ENCODE assay signal across 7 mouse cellular contexts in the genomic region with DNA sequence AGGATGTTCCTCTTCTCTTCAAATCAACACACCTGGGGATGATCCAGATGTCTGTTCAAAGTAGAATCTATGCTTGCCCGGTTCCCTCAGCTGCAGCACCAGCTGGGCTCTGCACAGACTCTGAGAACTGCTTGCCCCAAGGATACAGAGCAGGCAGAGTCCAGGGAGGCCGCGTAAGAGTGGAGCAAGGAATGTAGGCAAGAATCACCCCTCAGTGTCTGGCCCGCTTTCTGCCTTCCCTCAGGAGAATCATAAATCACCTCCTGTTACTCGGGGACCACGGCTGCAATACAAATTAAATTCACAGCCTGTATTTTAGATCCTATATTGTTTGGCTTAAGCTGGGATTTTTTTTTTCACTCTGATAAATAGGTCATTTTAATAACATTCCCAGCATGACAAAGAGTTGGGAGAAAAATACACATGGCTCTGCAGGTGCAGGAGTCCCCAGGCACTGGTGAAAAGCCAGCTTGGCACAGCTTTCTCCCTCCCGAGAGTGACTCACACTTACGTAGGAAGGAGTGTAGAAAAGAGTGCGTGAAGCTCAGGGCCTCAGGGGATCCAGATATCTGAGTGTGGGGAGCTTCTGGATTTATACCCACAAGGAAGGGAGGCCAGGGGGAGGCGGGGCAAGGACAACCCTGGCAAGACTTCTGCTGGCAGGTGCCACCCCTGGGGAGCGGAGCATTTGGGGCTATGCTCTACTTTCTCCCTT.
DNase-seq lines count a peak whose midpoint lies in the region; ATAC-seq and TF ChIP-seq lines count a peak whose summit lies in the region.

No protein-coding gene starts in this region.

- H3K4me3 ChIP-seq in neural tube, embryonic 12.5 days = no peak overlapping the region
- H3K4me3 ChIP-seq in stomach, postnatal 0 days (ENCODE audit: low read depth, low read length) = no peak overlapping the region
- no peak overlapping the region for H3K4me3 ChIP-seq in intestine, embryonic 15.5 days (replicated peaks)

- H3K9me3 ChIP-seq in neural tube, embryonic 12.5 days = no peaks in the 10 kb centered on the region
- no peaks in the 10 kb centered on the region for H3K9me3 ChIP-seq in stomach, postnatal 0 days (ENCODE audit: control insufficient read depth, low read length)
- no peaks in the 10 kb centered on the region for H3K9me3 ChIP-seq in intestine, embryonic 15.5 days

- no peak overlapping the region for H3K27ac ChIP-seq in neural tube, embryonic 12.5 days
- no peak overlapping the region for H3K27ac ChIP-seq in stomach, postnatal 0 days (replicated peaks)
- H3K27ac ChIP-seq in intestine, embryonic 15.5 days = no peak overlapping the region

- H3K9ac ChIP-seq in neural tube, embryonic 12.5 days = no peak overlapping the region
- no peak overlapping the region for H3K9ac ChIP-seq in stomach, postnatal 0 days (ENCODE audit: low read length)
- H3K9ac ChIP-seq in intestine, embryonic 15.5 days = no peak overlapping the region

- no peak for TF ChIP-seq EP300 in stomach, postnatal 0 days (optimal IDR thresholded peaks at IDR 0.05)

- TF ChIP-seq CTCF in stomach, postnatal 0 days (IDR thresholded peaks at IDR 0.05; ENCODE audit: low read depth) = no peak

- H3K36me3 ChIP-seq in neural tube, embryonic 12.5 days = no peaks in the 10 kb centered on the region
- H3K36me3 ChIP-seq in stomach, postnatal 0 days (ENCODE audit: control insufficient read depth, insufficient read depth, low read length) = no peaks in the 10 kb centered on the region
- no peaks in the 10 kb centered on the region for H3K36me3 ChIP-seq in intestine, embryonic 15.5 days

- no peak overlapping the region; the same call in 1 of the 2 replicates for H3K4me2 ChIP-seq in neural tube, embryonic 12.5 days (replicated peaks)
- H3K4me2 ChIP-seq in stomach, postnatal 0 days (replicated peaks; ENCODE audit: low read depth) = no peak overlapping the region
- no peak overlapping the region for H3K4me2 ChIP-seq in intestine, embryonic 15.5 days (replicated peaks)

- no peaks in the 10 kb centered on the region for H3K27me3 ChIP-seq in neural tube, embryonic 12.5 days (replicated peaks)
- no peaks in the 10 kb centered on the region for H3K27me3 ChIP-seq in stomach, postnatal 0 days (ENCODE audit: control insufficient read depth, insufficient read depth, low read length)
- H3K27me3 ChIP-seq in intestine, embryonic 15.5 days (replicated peaks) = no peaks in the 10 kb centered on the region

- 34% methylated on average over 11 of the region's 11 CpGs for WGBS in neural tube, embryonic 12.5 days
- 30% methylated on average over 11 of the region's 11 CpGs for WGBS in stomach, postnatal 0 days
- WGBS in intestine, embryonic 15.5 days = 34% methylated on average over 11 of the region's 11 CpGs

- no peak for DNase-seq in neural tube, embryonic 10.5 days (ENCODE audit: extremely low spot score, low spot score)
- DNase-seq in cerebellum, postnatal 14 days = peak; percentile 68 to 73
- peak; percentile 21 to 46 for DNase-seq in gastrocnemius, postnatal 4 days (ENCODE audit: low spot score in 2 of 2)
- peak; percentile 66 to 91 for DNase-seq in left cerebral cortex, postnatal 25 days (ENCODE audit: low spot score in 2 of 2)
- DNase-seq in stomach, postnatal 0 days (ENCODE audit: low spot score) = peak; percentile 17

- peak; percentile 66; the same call in 1 of the 2 replicates for ATAC-seq in neural tube, embryonic 12.5 days (ENCODE audit: low FRiP score, low read depth)
- ATAC-seq in stomach, postnatal 0 days (ENCODE audit: low FRiP score, low TSS enrichment) = no peak
- no peak for ATAC-seq in intestine, embryonic 15.5 days

- peaks cover 10% of the 10 kb centered on the region for H3K4me1 ChIP-seq in neural tube, embryonic 12.5 days
- H3K4me1 ChIP-seq in stomach, postnatal 0 days (replicated peaks; ENCODE audit: control insufficient read depth, insufficient read depth) = no peaks in the 10 kb centered on the region; the same call in 1 of the 2 replicates
- H3K4me1 ChIP-seq in intestine, embryonic 15.5 days (replicated peaks) = no peaks in the 10 kb centered on the region

- intact Hi-C loops in left cerebral cortex, postnatal 25 days (cut with DNase I) = loop anchor here (1.0 to 2.0 kb wide), 3 partner anchors 28 to 39 kb away; no protein-coding TSS in a partner anchor
